Mouse (Mus musculus) cortical plate, adult 2 months (tissue): ENCODE results near the gene 1700029J07Rik.

Source experiments
- CTCF ChIP-seq: fragments of 200-500 bp; IDR thresholded peaks from 2 replicates; pipeline ENCODE4 v1.5.1; 2011; ENCODE audit warnings: mild to moderate bottlenecking, control low read depth, low read length; ENCODE audit not compliant: insufficient read depth; ENCODE audit errors: extremely low read depth
- POLR2A ChIP-seq: fragments of 200-500 bp; IDR thresholded peaks from 2 replicates; pipeline ENCODE4 v1.6.1; 2011; ENCODE audit warnings: mild to moderate bottlenecking, low read length, control low read depth; ENCODE audit not compliant: insufficient read depth; ENCODE audit errors: extremely low read depth

DNA sequence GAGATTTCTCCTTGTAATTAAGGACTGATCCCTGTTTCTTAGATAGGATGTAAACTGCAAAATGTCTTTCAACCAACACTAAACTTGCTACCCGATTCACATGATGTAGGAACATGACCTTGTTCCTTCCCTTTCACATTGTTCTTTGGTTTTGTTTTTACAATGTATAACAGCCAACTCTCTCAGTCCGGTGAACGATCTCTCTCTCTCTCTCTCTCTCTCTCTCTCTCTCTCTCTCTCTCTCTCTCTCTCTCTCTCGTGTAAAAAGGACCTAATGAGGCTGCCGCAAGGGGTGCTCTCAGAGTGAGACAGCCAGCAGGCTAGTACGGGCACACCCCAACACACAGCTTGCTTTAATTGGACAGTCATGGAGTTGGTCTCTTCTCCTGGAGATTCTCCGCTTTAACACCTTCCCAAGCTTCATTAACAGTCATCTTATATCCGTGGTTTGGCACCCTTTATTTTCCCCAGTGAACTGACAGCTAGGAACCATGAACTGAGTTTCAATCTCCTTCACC, 1.0 kb downstream of the 1700029J07Rik start:
- TF ChIP-seq CTCF (no peak), POLR2A (no peak)
